Mouse (Mus musculus) heart, embryonic 14.5 days (tissue): Measurements from ENCODE around the gene Scrn1. TPM values are rescaled to one million over a fixed set of nuclear protein-coding genes. Genes with fewer than 3 reads are reported as not detected.

Source experiments
- ATAC-seq: fragments of 200-750 bp; cut with Nextera tagmentation; 2 replicates; pipeline ENCODE4 v1.8.0; 2017; ENCODE audit warnings: low read depth, moderate TSS enrichment; ENCODE audit not compliant: insufficient number of reproducible peaks, insufficient read depth, low FRiP score
- H3K27ac ChIP-seq, 2 experiments: fragments of 200-500 bp in 1 of 2; fragments of 300-500 bp in 1 of 2; sonication (generic) in 1 of 2; replicated peaks in 1 of 2; 2 replicates each; pipeline ENCODE4 v1.5.1; 2012 to 2014; ENCODE audit warnings: low read depth in 2 of 2, low read length in 2 of 2, control low read depth in 1 of 2, mild to moderate bottlenecking in 1 of 2, mixed read lengths in 1 of 2; ENCODE audit not compliant: control insufficient read depth in 1 of 2, insufficient read depth in 1 of 2
- H3K27me3 ChIP-seq: fragments of 300-500 bp; sonication (generic); 2 replicates; pipeline ENCODE4 v1.6.1; 2014; ENCODE audit warnings: mild to moderate bottlenecking, low read length, control low read depth; ENCODE audit not compliant: control insufficient read depth, insufficient read depth
- H3K36me3 ChIP-seq: fragments of 300-500 bp; sonication (generic); 2 replicates; pipeline ENCODE4 v1.6.1; 2014; ENCODE audit warnings: mild to moderate bottlenecking, control low read depth, low read length, mixed read lengths; ENCODE audit not compliant: control insufficient read depth, insufficient read depth
- H3K4me1 ChIP-seq, 2 experiments: fragments of 200-500 bp in 1 of 2; fragments of 300-500 bp in 1 of 2; sonication (generic) in 1 of 2; 2 replicates each; pipeline ENCODE4 v1.6.1; 2012 to 2014; ENCODE audit warnings: low read length in 2 of 2, control low read depth in 1 of 2, mixed read lengths in 1 of 2; ENCODE audit not compliant: control insufficient read depth in 2 of 2, insufficient read depth in 2 of 2
- H3K4me2 ChIP-seq: fragments of 300-500 bp; sonication (generic); 2 replicates; pipeline ENCODE4 v1.6.1; 2014; ENCODE audit warnings: mild to moderate bottlenecking, low read length
- H3K4me3 ChIP-seq, 2 experiments: fragments of 200-500 bp in 1 of 2; fragments of 300-500 bp in 1 of 2; sonication (generic) in 1 of 2; 2 replicates each; pipeline ENCODE4 v1.5.1; 2012 to 2014; ENCODE audit warnings: low read length in 2 of 2, mild to moderate bottlenecking in 2 of 2, control low read depth in 1 of 2, low read depth in 1 of 2, moderate library complexity in 1 of 2; ENCODE audit not compliant: control insufficient read depth in 1 of 2, insufficient read depth in 1 of 2
- H3K9ac ChIP-seq: fragments of 300-500 bp; sonication (generic); 2 replicates; pipeline ENCODE4 v1.6.1; 2014; ENCODE audit warnings: mild to moderate bottlenecking, low read length
- H3K9me3 ChIP-seq: fragments of 300-500 bp; sonication (generic); 2 replicates; pipeline ENCODE4 v1.6.1; 2016; ENCODE audit warnings: low read length, control low read depth; ENCODE audit not compliant: control insufficient read depth
- WGBS: fragments of 180-500 bp; shearing (Covaris S2); extraction: QIAGEN DNeasy Blood & Tissue Kit; methylation state at CpG from one replicate; pipeline ENCODE4 v1.1.7; 2014; 5-methylcytosine and 5-hydroxymethylcytosine counted together
- polyA plus RNA-seq: library from polyadenylated mRNA; unstranded; fragments of >200 nt; fragmentation: Nextera tagmentation; extraction: Ambion mirVana; gene quantifications from 2 replicates; pipeline ENCODE4 v1.2.1, GENCODE M21; 2014

Scrn1 gene
- polyA plus RNA-seq, 1 experiment from 2014 or later, result 11.1 TPM

GRCm38 (mm10) chr6:54540252-54540887 lies 25.9 kb downstream of the Scrn1 start:
- WGBS, result 49% methylated on average over 9 of the region's 9 CpGs
- Histone ChIP-seq H3K36me3 (no peaks in the 10 kb centered on the region), H3K4me1 (peaks cover 9 to 19% of the 10 kb centered on the region in 2 experiments), H3K4me2 (no peak overlapping the region), H3K27ac (peak overlapping the region; percentile 62 to 63), H3K4me3 (no peak overlapping the region), H3K9me3 (no peaks in the 10 kb centered on the region), H3K27me3 (no peaks in the 10 kb centered on the region), H3K9ac (peak overlapping the region; percentile 6; the same call in 1 of the 2 replicates)
- no peak for ATAC-seq

DNA sequence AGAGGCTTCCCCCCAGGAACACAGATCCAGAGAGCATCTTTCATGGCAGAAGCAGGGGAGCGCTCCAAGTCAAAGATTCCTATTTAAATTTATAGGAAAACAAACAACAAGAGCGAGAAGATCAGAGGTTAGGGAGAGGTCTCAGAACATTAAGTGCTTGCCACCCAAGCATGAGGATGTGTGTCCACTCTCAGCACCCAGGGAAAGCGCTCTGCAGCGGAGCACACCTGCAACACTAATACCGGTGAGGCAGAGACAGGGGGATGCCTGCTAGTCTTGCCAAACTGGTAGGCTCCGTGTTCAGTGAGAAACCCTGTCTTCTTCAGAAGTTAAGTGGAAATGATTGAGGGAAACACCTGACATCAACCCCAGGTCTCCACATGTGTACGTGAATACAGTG lies 26.9 kb downstream of the Scrn1 start:
- no peaks in the 10 kb centered on the region for H3K27me3 ChIP-seq
- no peak for ATAC-seq
- H3K9me3 ChIP-seq, result no peaks in the 10 kb centered on the region
- peaks cover 9 to 19% of the 10 kb centered on the region in 2 experiments for H3K4me1 ChIP-seq
- H3K4me3 ChIP-seq, result no peak overlapping the region
- WGBS, result 95% methylated on average over 7 of the region's 7 CpGs
- no peak overlapping the region for H3K4me2 ChIP-seq
- H3K27ac ChIP-seq, result no peak overlapping the region
- no peaks in the 10 kb centered on the region for H3K36me3 ChIP-seq
- no peak overlapping the region for H3K9ac ChIP-seq

GRCm38 (mm10) chr6:54538773-54539173 lies 27.5 kb downstream of the Scrn1 start:
- H3K4me2 ChIP-seq, result no peak overlapping the region
- H3K4me3 ChIP-seq, result no peak overlapping the region
- H3K4me1 ChIP-seq, result peaks cover 9 to 19% of the 10 kb centered on the region in 2 experiments
- H3K27ac ChIP-seq, result no peak overlapping the region
- H3K27me3 ChIP-seq, result no peaks in the 10 kb centered on the region
- H3K9me3 ChIP-seq, result no peaks in the 10 kb centered on the region
- WGBS, result 30% methylated on average over 3 of the region's 3 CpGs
- ATAC-seq, result no peak
- H3K36me3 ChIP-seq, result no peaks in the 10 kb centered on the region
- no peak overlapping the region for H3K9ac ChIP-seq

GRCm38 (mm10) chr6:54537053-54537452 lies 29.2 kb downstream of the Scrn1 start:
- ATAC-seq, result no peak

DNA sequence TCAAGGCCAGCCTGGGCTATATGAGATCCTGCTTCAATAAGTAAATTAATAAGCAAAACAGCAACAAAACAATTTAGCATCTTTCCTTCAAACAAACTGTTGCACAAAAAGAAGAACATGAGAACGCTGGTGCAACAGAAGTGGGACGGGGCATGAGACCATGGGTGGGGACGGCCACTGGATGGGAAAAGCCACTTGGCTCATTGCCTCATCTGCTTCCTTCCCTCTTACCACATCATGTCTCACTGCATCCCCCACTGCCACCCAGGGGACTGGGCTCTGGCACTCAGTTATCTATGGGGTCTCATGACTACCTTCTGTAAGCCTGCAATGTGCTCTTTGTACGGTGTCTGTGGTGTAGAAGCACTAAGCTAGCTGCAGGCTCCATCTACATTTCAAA lies 30.8 kb downstream of the Scrn1 start:
- no peak overlapping the region for H3K9ac ChIP-seq
- no peaks in the 10 kb centered on the region for H3K36me3 ChIP-seq
- no peak overlapping the region for H3K27ac ChIP-seq
- no peak overlapping the region for H3K4me3 ChIP-seq
- no peaks in the 10 kb centered on the region for H3K9me3 ChIP-seq
- no peaks in the 10 kb centered on the region for H3K27me3 ChIP-seq
- WGBS, result 70% methylated on average over 4 of the region's 4 CpGs
- H3K4me2 ChIP-seq, result no peak overlapping the region
- peaks cover 17 to 18% of the 10 kb centered on the region in 2 experiments for H3K4me1 ChIP-seq
- ATAC-seq, result no peak

More at GRCm38 (mm10) chr6:54537053-54537452, 29.2 kb downstream of the Scrn1 start:
- Histone ChIP-seq H3K27me3 (no peaks in the 10 kb centered on the region), H3K4me1 (peaks cover 9 to 15% of the 10 kb centered on the region in 2 experiments), H3K4me3 (no peak overlapping the region), H3K9ac (no peak overlapping the region), H3K9me3 (no peaks in the 10 kb centered on the region), H3K27ac (no peak overlapping the region), H3K36me3 (no peaks in the 10 kb centered on the region), H3K4me2 (no peak overlapping the region)
- 72% methylated on average over 7 of the region's 7 CpGs for WGBS

DNA sequence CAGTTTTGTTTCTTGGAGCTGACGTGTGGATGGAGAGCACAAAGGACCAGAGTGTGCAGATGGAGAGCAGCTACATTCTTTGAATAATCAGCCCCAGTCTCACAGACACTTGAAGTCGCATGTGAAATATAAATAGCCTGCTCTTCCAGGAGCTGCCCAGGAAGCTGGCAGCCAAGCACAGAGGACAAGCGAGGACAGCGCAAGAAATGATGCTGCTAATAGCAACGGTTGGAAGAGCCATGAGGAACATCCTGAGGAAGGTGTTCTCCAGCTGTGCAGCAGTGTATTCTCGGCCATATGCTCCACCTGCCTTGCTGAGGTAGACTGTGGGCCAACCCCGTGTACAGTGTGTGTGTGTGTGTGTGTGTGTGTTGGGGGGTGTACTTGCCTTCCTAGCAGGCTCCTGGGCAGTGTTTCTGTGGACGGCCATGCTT lies 35.2 kb downstream of the Scrn1 start:
- Histone ChIP-seq H3K4me1 (peaks cover 12 to 14% of the 10 kb centered on the region in 2 experiments), H3K27ac (no peak overlapping the region), H3K9me3 (no peaks in the 10 kb centered on the region), H3K4me2 (peak overlapping the region; percentile 7), H3K36me3 (no peaks in the 10 kb centered on the region), H3K9ac (no peak overlapping the region), H3K27me3 (no peaks in the 10 kb centered on the region), H3K4me3 (no peak overlapping the region)
- ATAC-seq, result no peak; the same call in 1 of the 2 replicates
- 29% methylated on average over 8 of the region's 8 CpGs for WGBS

GRCm38 (mm10) chr6:54530182-54530581 lies 36.1 kb downstream of the Scrn1 start:
- no peak for ATAC-seq
- WGBS, result 96% methylated on average over 2 of the region's 2 CpGs
- no peaks in the 10 kb centered on the region for H3K27me3 ChIP-seq
- H3K36me3 ChIP-seq, result no peaks in the 10 kb centered on the region
- peaks cover 12 to 14% of the 10 kb centered on the region in 2 experiments for H3K4me1 ChIP-seq
- no peak overlapping the region for H3K27ac ChIP-seq
- H3K4me3 ChIP-seq, result no peak overlapping the region
- no peak overlapping the region for H3K9ac ChIP-seq
- H3K4me2 ChIP-seq, result no peak overlapping the region
- no peaks in the 10 kb centered on the region for H3K9me3 ChIP-seq

- no peak overlapping the region for H3K9ac ChIP-seq
- no peaks in the 10 kb centered on the region for H3K9me3 ChIP-seq
- H3K27me3 ChIP-seq, result no peaks in the 10 kb centered on the region
- no peak overlapping the region for H3K4me2 ChIP-seq
- peaks cover 12 to 14% of the 10 kb centered on the region in 2 experiments for H3K4me1 ChIP-seq
- no peak overlapping the region for H3K27ac ChIP-seq
- 68% methylated on average over 8 of the region's 8 CpGs for WGBS
- no peaks in the 10 kb centered on the region for H3K36me3 ChIP-seq
- ATAC-seq, result no peak
- H3K4me3 ChIP-seq, result no peak overlapping the region
These were observed 37.6 kb downstream of the Scrn1 start for GRCm38 (mm10) chr6:54528666-54529065.
